Mouse (Mus musculus) hindbrain, embryonic 13.5 days (tissue): ENCODE results near the gene Nxpe4. TPM values are rescaled to one million over a fixed set of nuclear protein-coding genes. Genes with fewer than 3 reads are reported as not detected.

ENCODE experiments used
- ATAC-seq: fragments of 200-750 bp; cut with Nextera tagmentation; 2 replicates; pipeline ENCODE4 v1.8.0; 2017; ENCODE audit warnings: moderate TSS enrichment; ENCODE audit not compliant: low FRiP score
- H3K27ac ChIP-seq: fragments of 300-500 bp; sonication (generic); 2 replicates; pipeline ENCODE4 v1.5.1; 2015; ENCODE audit warnings: inconsistent platforms, mild to moderate bottlenecking, moderate library complexity
- H3K27me3 ChIP-seq: fragments of 300-500 bp; sonication (generic); 2 replicates; pipeline ENCODE4 v1.6.1; 2015; ENCODE audit warnings: mild to moderate bottlenecking, inconsistent platforms
- H3K36me3 ChIP-seq: fragments of 300-500 bp; sonication (generic); 2 replicates; pipeline ENCODE4 v1.6.1; 2015; ENCODE audit warnings: mild to moderate bottlenecking, inconsistent platforms
- H3K4me1 ChIP-seq: fragments of 300-500 bp; sonication (generic); replicated peaks from 2 replicates; pipeline ENCODE4 v1.6.1; 2015; ENCODE audit warnings: inconsistent platforms
- H3K4me2 ChIP-seq: fragments of 300-500 bp; sonication (generic); 2 replicates; pipeline ENCODE4 v1.6.1; 2015; ENCODE audit warnings: inconsistent platforms, mild to moderate bottlenecking, moderate library complexity
- H3K4me3 ChIP-seq: fragments of 300-500 bp; sonication (generic); 2 replicates; pipeline ENCODE4 v1.5.1; 2015; ENCODE audit warnings: mild to moderate bottlenecking, inconsistent platforms
- H3K9ac ChIP-seq: fragments of 300-500 bp; sonication (generic); 2 replicates; pipeline ENCODE4 v1.6.1; 2015; ENCODE audit warnings: mild to moderate bottlenecking, inconsistent platforms
- H3K9me3 ChIP-seq: fragments of 300-500 bp; sonication (generic); 2 replicates; pipeline ENCODE4 v1.6.1; 2016; ENCODE audit warnings: inconsistent platforms
- WGBS: fragments of 180-500 bp; shearing (Covaris S2); methylation state at CpG from one replicate; pipeline ENCODE4 v1.1.7; 2015; 5-methylcytosine and 5-hydroxymethylcytosine counted together
- polyA plus RNA-seq: library from polyadenylated mRNA; unstranded; fragments of >200 nt; fragmentation: Nextera tagmentation; extraction: Ambion mirVana; gene quantifications from 2 replicates; pipeline ENCODE4 v1.2.1, GENCODE M21; 2015

The Nxpe4 gene
- polyA plus RNA-seq, 1 experiment from 2014 or later: 7.3 TPM

DNA sequence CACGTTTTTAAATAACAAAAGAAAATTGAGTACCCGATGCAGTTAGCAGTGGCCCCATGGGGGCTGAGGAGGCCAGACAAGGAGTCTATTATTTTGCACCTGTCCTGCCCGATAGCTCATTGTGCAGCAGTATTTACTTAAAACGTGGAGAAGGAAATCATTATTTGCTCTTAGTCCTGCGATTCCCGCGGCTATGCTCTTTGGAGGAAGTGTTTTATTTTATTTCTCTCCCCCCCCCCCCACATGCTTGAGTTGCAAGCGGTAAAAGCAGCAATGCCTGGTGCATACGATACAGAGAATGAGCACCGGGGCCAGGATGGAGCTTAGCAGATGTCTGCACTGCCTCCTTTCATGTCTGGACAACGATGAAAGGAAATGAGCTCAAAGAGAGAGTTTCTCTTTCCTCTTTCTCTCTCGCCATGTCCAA is 35.6 kb downstream of the Nxpe4 start:
- no peaks in the 10 kb centered on the region for H3K9me3 ChIP-seq
- WGBS: 16% methylated on average over 12 of the region's 12 CpGs
- H3K4me3 ChIP-seq: no peak overlapping the region
- peak overlapping the region; percentile 15; the same call in 1 of the 2 replicates for H3K9ac ChIP-seq
- ATAC-seq: no peak
- H3K4me2 ChIP-seq: peak overlapping the region; percentile 21; the same call in 1 of the 2 replicates
- H3K27me3 ChIP-seq: no peaks in the 10 kb centered on the region
- H3K27ac ChIP-seq: peak overlapping the region; percentile 26; the same call in 1 of the 2 replicates
- H3K36me3 ChIP-seq: no peaks in the 10 kb centered on the region
- peaks cover 13% of the 10 kb centered on the region for H3K4me1 ChIP-seq

GRCm38 (mm10) chr9:48210970-48211369 is 49.1 kb downstream of the Nxpe4 start:
- H3K9me3 ChIP-seq: no peaks in the 10 kb centered on the region
- no peak overlapping the region for H3K4me2 ChIP-seq
- H3K4me1 ChIP-seq: no peaks in the 10 kb centered on the region
- H3K27me3 ChIP-seq: no peaks in the 10 kb centered on the region
- WGBS: 93% methylated on average over 6 of the region's 6 CpGs
- no peak overlapping the region for H3K4me3 ChIP-seq
- H3K9ac ChIP-seq: no peak overlapping the region
- no peak for ATAC-seq
- no peak overlapping the region for H3K27ac ChIP-seq
- no peaks in the 10 kb centered on the region for H3K36me3 ChIP-seq

- Histone ChIP-seq H3K9me3 (no peaks in the 10 kb centered on the region), H3K27ac (no peak overlapping the region), H3K27me3 (no peaks in the 10 kb centered on the region), H3K9ac (no peak overlapping the region), H3K4me3 (no peak overlapping the region), H3K4me2 (no peak overlapping the region), H3K36me3 (no peaks in the 10 kb centered on the region), H3K4me1 (no peaks in the 10 kb centered on the region)
- no peak for ATAC-seq
- 91% methylated on average over 5 of the region's 5 CpGs for WGBS
Observed at GRCm38 (mm10) chr9:48211912-48212311, 50.1 kb downstream of the Nxpe4 start.

DNA sequence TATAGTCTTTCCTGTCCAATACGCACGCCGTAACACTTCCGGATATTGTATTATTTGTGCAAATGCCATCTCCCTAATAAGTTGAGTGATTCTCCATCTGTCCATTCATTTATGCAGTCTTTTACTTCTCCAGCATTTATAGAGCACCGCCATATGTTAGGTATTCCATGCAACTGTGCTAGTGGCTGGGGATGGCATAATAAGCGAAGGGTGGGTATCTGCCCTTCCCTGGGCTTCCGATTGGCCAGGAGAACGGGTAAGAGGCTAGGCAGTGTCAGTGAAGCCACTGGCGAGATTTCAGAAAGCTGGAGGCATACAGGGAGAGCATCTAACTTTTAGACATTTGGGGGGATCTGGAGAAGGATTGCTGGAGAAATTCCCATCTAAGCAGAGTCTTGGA is 52.9 kb downstream of the Nxpe4 start:
- no peak overlapping the region for H3K27ac ChIP-seq
- no peaks in the 10 kb centered on the region for H3K9me3 ChIP-seq
- ATAC-seq: no peak
- no peaks in the 10 kb centered on the region for H3K27me3 ChIP-seq
- H3K4me3 ChIP-seq: no peak overlapping the region
- no peak overlapping the region for H3K9ac ChIP-seq
- H3K36me3 ChIP-seq: no peaks in the 10 kb centered on the region
- WGBS: 83% methylated on average over 9 of the region's 9 CpGs
- no peaks in the 10 kb centered on the region for H3K4me1 ChIP-seq
- no peak overlapping the region for H3K4me2 ChIP-seq

- Histone ChIP-seq H3K9ac (no peak overlapping the region), H3K4me2 (no peak overlapping the region), H3K4me1 (no peaks in the 10 kb centered on the region), H3K9me3 (no peaks in the 10 kb centered on the region), H3K27ac (no peak overlapping the region), H3K4me3 (no peak overlapping the region), H3K27me3 (no peaks in the 10 kb centered on the region), H3K36me3 (no peaks in the 10 kb centered on the region)
- ATAC-seq: no peak
- 87% methylated on average over 13 of the region's 13 CpGs for WGBS
Observed at GRCm38 (mm10) chr9:48216091-48217001, 54.5 kb downstream of the Nxpe4 start.

- Histone ChIP-seq H3K27ac (no peak overlapping the region), H3K9me3 (no peaks in the 10 kb centered on the region), H3K36me3 (no peaks in the 10 kb centered on the region), H3K4me2 (no peak overlapping the region), H3K9ac (no peak overlapping the region), H3K27me3 (no peaks in the 10 kb centered on the region), H3K4me3 (no peak overlapping the region), H3K4me1 (no peaks in the 10 kb centered on the region)
- no peak for ATAC-seq
- WGBS: 87% methylated on average over 3 of the region's 3 CpGs
Observed at GRCm38 (mm10) chr9:48230706-48231105, 68.9 kb downstream of the Nxpe4 start.

DNA sequence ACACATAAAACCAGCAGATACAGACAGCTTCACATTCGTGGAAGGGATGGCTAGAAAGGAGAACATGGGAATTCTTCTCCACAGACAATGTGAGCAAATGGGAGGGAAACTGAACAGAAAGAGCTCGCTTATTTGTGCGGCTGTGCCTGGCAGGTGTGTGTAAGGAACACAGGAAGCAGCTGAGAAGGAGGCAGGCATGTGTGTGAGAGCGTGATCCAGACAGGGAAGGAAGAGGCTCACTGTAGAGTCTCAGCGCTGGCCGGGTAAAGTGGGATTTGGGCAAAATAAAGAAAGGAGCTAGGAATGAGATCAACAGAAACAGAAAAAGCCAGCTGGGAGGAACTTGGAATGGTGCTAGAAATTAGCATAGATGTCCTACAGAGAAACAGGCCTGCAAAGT is 74.6 kb downstream of the Nxpe4 start:
- Histone ChIP-seq H3K4me3 (no peak overlapping the region), H3K27me3 (no peaks in the 10 kb centered on the region), H3K9me3 (no peaks in the 10 kb centered on the region), H3K4me2 (no peak overlapping the region), H3K36me3 (no peaks in the 10 kb centered on the region), H3K4me1 (no peaks in the 10 kb centered on the region), H3K27ac (no peak overlapping the region), H3K9ac (no peak overlapping the region)
- no peak for ATAC-seq
- 79% methylated on average over 6 of the region's 6 CpGs for WGBS

GRCm38 (mm10) chr9:48238153-48238755 is 76.4 kb downstream of the Nxpe4 start:
- Histone ChIP-seq H3K4me1 (no peaks in the 10 kb centered on the region), H3K9ac (no peak overlapping the region), H3K4me2 (no peak overlapping the region), H3K9me3 (no peaks in the 10 kb centered on the region), H3K27ac (no peak overlapping the region), H3K27me3 (no peaks in the 10 kb centered on the region), H3K4me3 (no peak overlapping the region), H3K36me3 (no peaks in the 10 kb centered on the region)
- no peak for ATAC-seq
- WGBS: 81% methylated on average over 9 of the region's 9 CpGs

- Histone ChIP-seq H3K4me3 (no peak overlapping the region), H3K27me3 (no peaks in the 10 kb centered on the region), H3K4me1 (peaks cover 9% of the 10 kb centered on the region), H3K36me3 (no peaks in the 10 kb centered on the region), H3K9me3 (no peaks in the 10 kb centered on the region), H3K4me2 (no peak overlapping the region), H3K27ac (no peak overlapping the region), H3K9ac (no peak overlapping the region)
- WGBS: 87% methylated on average over 5 of the region's 5 CpGs
- no peak for ATAC-seq
Observed at GRCm38 (mm10) chr9:48239461-48239860, 77.6 kb downstream of the Nxpe4 start.

- Histone ChIP-seq H3K27ac (no peak overlapping the region), H3K4me2 (no peak overlapping the region), H3K9ac (no peak overlapping the region), H3K4me1 (peaks cover 11% of the 10 kb centered on the region), H3K9me3 (no peaks in the 10 kb centered on the region), H3K4me3 (no peak overlapping the region), H3K36me3 (no peaks in the 10 kb centered on the region), H3K27me3 (no peaks in the 10 kb centered on the region)
- WGBS: 72% methylated on average over 5 of the region's 5 CpGs
- ATAC-seq: no peak
Observed at GRCm38 (mm10) chr9:48240431-48240830, 78.6 kb downstream of the Nxpe4 start.

DNA sequence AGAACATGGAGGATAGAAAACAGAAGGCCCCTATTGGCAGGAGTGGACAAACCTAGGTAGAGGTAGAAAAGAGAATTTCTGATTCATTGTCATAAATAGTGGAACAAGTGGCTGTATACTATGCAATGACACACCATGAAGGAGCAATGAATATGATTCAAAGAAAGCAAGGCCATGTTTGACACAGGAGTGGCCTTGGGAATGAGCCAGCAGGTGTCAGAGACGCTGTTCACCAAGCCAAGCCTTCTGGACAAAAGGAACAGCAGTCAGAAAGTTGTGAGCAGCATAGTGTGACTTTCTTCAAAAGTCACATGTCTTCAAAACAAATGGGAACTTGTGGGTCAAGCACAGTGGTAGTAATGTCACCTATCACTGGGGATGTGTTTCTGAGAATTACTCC is 80.0 kb downstream of the Nxpe4 start:
- H3K36me3 ChIP-seq: no peaks in the 10 kb centered on the region
- no peaks in the 10 kb centered on the region for H3K27me3 ChIP-seq
- H3K4me3 ChIP-seq: no peak overlapping the region
- H3K9ac ChIP-seq: no peak overlapping the region
- H3K9me3 ChIP-seq: no peaks in the 10 kb centered on the region
- H3K27ac ChIP-seq: no peak overlapping the region
- no peak for ATAC-seq
- H3K4me2 ChIP-seq: no peak overlapping the region
- WGBS: 88% methylated on average over 1 of the region's 1 CpGs
- peaks cover 13% of the 10 kb centered on the region for H3K4me1 ChIP-seq

DNA sequence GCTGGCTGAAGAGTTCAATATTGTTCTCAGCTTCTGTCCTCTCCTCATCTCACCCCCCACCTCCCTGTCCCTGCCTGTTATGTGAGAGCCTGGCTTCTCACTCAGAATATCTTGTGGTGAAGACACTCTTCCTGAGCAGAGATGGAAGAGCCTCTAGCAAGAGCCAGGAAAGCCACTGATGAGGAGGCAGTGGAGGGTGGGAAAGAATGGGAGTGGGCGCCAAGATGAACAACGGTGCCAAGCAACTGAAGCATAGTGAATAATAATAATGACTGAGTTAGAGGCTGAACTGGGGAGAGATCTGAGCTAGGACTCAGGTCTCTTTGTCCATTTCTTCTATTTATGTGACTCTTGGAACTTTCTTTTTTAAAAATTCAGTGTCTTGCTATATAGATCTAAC is 80.9 kb downstream of the Nxpe4 start:
- WGBS: 89% methylated on average over 2 of the region's 2 CpGs
- no peaks in the 10 kb centered on the region for H3K9me3 ChIP-seq
- H3K4me2 ChIP-seq: no peak overlapping the region
- ATAC-seq: no peak
- no peaks in the 10 kb centered on the region for H3K36me3 ChIP-seq
- H3K27me3 ChIP-seq: no peaks in the 10 kb centered on the region
- peaks cover 18% of the 10 kb centered on the region for H3K4me1 ChIP-seq
- no peak overlapping the region for H3K4me3 ChIP-seq
- no peak overlapping the region for H3K9ac ChIP-seq
- no peak overlapping the region for H3K27ac ChIP-seq

GRCm38 (mm10) chr9:48244175-48244574 is 82.4 kb downstream of the Nxpe4 start:
- Histone ChIP-seq H3K4me3 (no peak overlapping the region), H3K27me3 (no peaks in the 10 kb centered on the region), H3K9ac (no peak overlapping the region), H3K4me1 (peaks cover 18% of the 10 kb centered on the region), H3K27ac (no peak overlapping the region), H3K4me2 (no peak overlapping the region), H3K36me3 (no peaks in the 10 kb centered on the region), H3K9me3 (no peaks in the 10 kb centered on the region)
- ATAC-seq: no peak
- WGBS: 73% methylated on average over 3 of the region's 3 CpGs
